Mouse (Mus musculus) gonadal fat pad, adult 2 months (tissue): ENCODE results near the gene Mief2. TPM values are rescaled to one million over a fixed set of nuclear protein-coding genes. Genes with fewer than 3 reads are reported as not detected.

Experiments
- DNase-seq: peaks from one replicate; pipeline ENCODE4 v3.0.0-alpha.2; 2012; ENCODE audit warnings: low read depth
- polyA plus RNA-seq: library from polyadenylated mRNA; depleted of rRNA; stranded (reverse); fragments of >200 nt; gene quantifications from 2 replicates; pipeline ENCODE4 v1.2.3, GENCODE M21; 2012; rRNA removed

The Mief2 gene
- polyA plus RNA-seq, 1 experiment: 14.3 TPM

GRCm38 (mm10) chr11:60776829-60777740 is 48.9 kb downstream of the Mief2 start, which contains the start of the genes Top3a and Smcr8:
Gene Top3a (minus strand): TSS chr11:60777365.
Gene Smcr8 (plus strand): TSS chr11:60777524.
- DNase-seq: peak; percentile 88

GRCm38 (mm10) chr11:60777801-60778370 is 49.7 kb downstream of the Mief2 start:
- DNase-seq: no peak

- DNase-seq: no peak
Observed at GRCm38 (mm10) chr11:60779673-60780189, 51.5 kb downstream of the Mief2 start.

Other genes with a start within 250 kb of the Mief2 start
- 31.3 and 34.8 TPM in 2 replicates for gene Alkbh5, start 192.0 kb upstream of the Mief2 start, polyA plus RNA-seq
- 50.6 and 56.5 TPM in 2 replicates for gene Llgl1, start 28.7 kb upstream of the Mief2 start, polyA plus RNA-seq
- gene Flii, start 1.1 kb upstream of the Mief2 start, polyA plus RNA-seq: 171 and 173 TPM in 2 replicates
- gene Top3a, start 49.0 kb downstream of the Mief2 start, polyA plus RNA-seq: 6.9 and 7.7 TPM in 2 replicates
- 12.5 and 13.4 TPM in 2 replicates for gene Smcr8, start 49.1 kb downstream of the Mief2 start, polyA plus RNA-seq
- gene Shmt1, start 83.3 kb downstream of the Mief2 start, polyA plus RNA-seq: 5.5 and 8.1 TPM in 2 replicates
- gene Dhrs7b, start 102.2 kb downstream of the Mief2 start, polyA plus RNA-seq: 27.2 and 43.9 TPM in 2 replicates
- gene Tmem11, start 150.9 kb downstream of the Mief2 start, polyA plus RNA-seq: 69.1 TPM in 2 replicates
- gene Natd1, start 186.4 kb downstream of the Mief2 start, polyA plus RNA-seq: 39.7 and 44.6 TPM in 2 replicates
- gene Map2k3, start 203.6 kb downstream of the Mief2 start, polyA plus RNA-seq: 30.9 and 35.9 TPM in 2 replicates